Mouse (Mus musculus) MEL-GATA-1-ER (cell line): ENCODE results near the gene Gm20489.
A peak's percentile ranks its signal among the peaks of the same experiment; 100 is the strongest.

ENCODE experiments used
- DNase-seq: peaks from one replicate; pipeline ENCODE4 v3.0.0-alpha.2; 2012; ENCODE audit warnings: low read depth; ENCODE audit errors: extremely low read depth

The Gm20489 gene

DNA sequence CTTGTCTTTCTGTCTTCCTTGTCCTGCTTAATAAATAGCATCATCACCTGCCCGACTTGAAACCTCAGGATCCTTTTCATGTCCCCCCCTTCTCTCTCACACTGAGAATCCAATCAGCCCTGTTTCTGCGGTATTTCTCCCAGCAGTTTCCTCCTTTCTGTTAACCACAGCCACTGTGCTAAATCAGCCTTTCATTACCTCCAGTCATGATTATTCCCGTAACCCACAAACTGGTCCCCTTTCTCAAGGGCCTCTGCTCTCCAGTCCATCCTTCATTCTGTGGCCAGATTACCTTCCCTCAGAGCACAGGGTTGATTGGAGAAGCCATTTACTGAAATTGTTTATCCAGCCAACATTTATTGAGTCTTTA, at the start of gene Gm20489:
TSS of gene Gm20489 (minus strand) at position 269 of the 370 bp plus-strand sequence.
- DNase-seq = no peak

DNA sequence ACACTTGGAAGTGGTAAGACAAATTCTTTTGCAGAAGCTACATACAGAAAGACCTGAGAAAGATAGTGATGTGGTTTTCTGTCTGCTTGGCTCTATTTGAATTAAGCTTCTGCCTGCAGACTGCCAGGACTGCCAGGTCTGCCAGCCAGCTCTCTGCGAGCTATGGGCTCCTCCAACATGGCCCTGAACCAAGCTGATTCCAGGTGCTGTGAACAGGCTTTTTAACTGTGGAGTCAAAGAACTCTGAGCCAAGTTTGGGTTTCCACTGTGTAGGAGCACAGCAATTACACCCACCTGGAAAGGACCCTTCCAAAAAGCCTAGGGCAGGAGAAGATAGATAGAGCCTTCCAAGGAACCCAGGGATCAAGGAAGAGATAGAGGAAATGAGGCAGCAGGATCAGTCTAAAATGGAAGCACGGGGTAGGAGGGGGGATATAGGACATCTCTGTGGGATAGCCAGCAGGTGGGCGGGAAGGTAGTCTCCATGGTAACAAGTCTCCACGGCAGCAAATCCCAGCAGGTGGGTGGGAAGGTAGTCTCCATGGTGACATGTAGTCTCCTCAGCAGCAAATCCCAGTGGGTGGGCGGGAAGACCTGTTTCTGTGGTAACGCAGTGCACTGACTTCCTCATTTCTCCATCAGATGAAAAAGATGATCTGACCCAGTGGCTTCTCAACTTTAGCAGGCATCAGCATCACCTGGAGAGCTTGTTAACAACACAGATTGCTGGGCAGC, 45.0 kb upstream of the Gm20489 start:
- peak; percentile 11 for DNase-seq

DNA sequence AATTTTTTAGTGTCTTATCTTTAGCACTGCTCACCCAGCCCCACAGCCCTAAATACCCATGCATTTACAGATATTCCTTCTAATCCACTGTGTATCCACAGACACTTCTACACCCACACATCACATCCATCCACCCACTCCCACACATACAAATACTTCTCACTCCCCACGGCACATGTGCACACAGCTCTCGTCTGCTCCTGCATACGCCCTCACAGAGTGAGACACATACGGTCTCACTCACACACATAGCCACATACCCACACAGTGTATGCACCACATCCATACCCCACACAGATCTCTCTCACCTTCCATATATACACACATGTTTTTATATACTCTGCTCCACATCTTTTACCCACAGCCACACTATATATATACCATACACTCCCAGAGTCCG, 40.5 kb upstream of the Gm20489 start:
- DNase-seq = no peak

DNA sequence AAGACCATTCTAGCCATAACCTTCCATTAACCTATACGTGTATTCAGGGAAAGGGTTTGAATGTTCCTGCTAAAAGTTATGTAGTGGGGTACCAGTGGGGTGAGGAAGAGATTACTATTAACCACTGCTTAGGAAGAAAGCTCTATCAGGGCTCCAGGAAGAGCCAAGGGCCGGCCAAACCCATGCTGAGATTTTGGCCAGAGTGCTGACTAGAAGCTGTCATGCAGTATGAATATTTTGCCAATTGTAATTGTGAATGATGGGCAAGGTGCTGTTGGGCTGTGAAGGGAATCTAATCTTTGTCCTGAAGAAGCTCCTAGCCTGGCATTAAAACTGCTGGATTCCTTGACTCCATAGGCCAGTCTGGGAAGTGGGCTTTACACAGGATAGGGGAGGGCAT, 35.8 kb upstream of the Gm20489 start:
- DNase-seq = no peak

DNA sequence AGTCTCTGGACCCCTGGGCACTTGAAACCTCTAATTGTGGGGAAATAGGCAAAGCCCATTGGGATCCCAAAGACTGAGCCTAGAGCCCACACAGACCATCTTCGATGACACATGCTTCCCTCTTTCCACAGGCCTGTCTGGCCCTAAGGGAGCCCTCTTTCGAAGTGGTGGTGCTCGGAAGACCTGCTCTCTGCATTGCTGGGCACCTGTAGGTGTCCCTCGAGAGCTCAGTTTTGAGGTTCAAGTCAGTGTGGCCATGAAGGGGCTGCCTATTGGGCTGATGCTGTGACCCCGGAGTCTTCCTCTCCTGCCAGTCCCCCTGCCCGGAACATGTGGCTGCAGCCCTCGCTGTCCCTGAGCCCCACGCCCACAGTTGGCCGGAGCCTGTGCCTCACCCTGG, 32.8 kb upstream of the Gm20489 start:
- DNase-seq = no peak

DNA sequence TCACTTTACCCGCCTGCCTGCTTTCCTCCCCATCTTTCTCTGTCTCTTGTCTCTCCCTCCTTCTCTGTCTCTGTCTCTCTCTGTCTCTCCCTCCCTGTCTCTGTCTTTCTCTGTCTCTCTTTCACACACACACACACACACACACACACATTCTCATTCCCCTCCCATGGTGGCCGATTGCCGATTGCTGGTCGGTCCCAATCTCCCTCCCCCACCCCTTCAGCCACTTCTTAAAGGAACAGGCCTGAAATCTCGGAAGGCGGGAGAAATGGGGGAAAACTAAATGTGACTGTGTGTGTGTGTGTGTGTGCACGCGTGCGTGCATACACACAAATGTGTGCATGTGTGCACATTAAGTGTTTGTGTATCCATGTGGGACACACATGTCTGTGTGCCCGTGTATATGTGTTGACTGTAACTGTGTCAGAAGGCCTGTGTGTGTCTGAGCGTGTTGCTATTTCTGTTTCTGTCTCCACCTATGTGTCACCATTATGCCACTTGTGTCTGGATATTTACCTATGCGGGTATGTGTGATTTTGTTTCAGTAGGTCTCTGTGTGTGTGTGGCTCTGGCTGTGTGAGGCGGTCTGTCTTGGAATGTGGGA, 31.7 kb upstream of the Gm20489 start:
- no peak for DNase-seq

DNA sequence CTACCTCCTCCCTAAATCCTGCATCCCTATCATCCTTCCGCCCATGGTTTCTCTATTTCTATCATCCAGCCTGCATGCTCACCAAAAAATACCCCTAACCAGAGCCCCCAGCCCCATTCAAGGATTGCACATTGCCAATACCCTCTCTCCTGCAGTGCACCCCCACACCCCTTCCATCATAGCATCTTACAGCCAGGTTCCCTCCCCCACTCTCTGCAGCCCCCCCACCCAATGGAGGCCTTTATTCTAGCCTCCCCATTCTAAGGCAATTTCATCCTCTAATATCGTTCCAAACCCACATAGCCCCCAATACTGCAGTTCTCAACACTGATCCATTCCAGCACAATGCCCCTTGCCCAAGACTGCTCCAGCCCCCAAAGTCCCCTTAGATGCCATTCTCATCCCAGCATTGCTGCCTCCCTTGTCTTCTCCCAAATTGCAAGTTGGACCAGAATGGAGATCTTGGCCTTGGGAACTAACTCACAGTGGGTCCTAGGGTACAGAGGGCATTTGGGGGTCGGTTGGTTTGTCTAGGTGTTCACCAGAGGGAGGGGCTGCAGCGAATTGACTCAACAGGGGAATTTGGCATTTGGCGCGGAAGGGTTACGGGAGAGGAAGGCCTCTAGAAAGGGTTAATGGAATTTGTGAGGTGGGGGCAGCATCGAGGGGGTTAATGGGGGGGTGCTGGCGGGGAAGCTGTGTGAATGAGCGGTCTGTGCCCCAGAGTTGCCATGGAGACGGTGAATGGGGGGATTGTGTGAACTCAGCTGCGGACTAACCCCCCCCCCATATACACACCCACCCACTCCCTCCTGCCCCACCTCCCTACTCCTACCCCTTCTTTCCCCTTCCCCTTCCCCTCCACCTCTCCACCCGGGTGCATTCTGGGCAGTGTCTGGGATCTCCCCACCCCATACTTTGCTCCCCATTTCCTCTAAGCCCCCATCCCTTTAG, 30.9 kb upstream of the Gm20489 start:
- no peak for DNase-seq

DNA sequence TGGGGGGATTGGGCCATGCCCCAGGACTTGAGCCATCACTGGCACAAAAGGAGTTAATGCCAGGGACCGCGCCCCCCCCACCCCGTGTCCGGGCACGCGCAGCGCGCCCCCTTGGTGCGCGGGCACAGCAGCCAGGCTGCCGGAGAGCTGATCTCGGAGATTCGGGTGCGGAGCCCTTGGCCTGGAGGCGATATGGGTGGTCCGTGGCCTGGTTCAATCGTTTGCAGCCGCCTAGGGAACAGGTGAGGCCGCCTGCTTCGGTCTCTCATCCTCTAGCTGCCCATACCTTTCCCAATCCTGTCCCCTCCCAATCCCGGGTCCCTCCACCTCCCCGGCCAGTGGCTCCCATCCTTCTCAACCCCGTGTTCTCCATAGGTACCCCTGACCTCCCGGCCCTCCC, 30.2 kb upstream of the Gm20489 start, which contains the start of gene Nlgn3:
TSS of gene Nlgn3 (plus strand) at position 114 of the 400 bp plus-strand sequence.
- DNase-seq = no peak

DNA sequence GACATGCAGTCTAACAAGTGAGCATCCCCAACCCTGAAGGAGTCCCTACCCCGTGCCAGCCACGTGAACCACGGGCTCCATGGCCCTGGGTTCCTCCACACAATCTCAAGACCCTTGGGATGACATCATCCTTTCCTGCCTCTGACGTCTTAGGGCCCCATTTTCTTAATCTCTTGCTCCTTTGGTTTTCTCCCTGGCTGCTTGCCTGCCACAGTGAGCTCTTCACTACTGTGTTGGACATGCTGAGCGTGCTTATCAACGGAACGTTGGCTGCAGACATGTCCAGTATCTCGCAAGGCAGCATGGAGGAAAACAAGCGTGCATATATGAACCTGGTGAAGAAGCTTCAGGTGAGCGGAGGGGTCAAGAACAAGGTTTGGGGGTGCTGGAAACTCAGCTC, 21.3 kb upstream of the Gm20489 start:
- no peak for DNase-seq

DNA sequence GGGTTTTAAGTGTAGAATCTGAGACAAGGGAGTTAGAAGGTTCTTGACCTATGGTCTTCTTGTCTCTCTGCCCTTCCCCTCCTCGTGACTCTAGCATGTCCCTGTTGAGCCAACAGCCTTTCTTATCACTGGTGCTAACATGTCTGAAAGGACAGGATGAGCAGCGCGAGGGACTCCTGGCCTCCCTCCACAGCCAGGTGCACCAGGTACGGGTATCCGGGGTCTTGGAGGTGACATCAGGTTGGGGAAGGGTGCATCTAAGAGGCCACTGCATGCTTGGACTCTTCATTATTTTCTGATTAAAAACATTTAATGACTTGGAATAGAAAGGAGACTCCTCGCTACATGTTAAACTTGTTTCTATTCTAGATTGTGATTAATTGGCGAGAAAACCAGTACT, 20.2 kb upstream of the Gm20489 start:
- no peak for DNase-seq

DNA sequence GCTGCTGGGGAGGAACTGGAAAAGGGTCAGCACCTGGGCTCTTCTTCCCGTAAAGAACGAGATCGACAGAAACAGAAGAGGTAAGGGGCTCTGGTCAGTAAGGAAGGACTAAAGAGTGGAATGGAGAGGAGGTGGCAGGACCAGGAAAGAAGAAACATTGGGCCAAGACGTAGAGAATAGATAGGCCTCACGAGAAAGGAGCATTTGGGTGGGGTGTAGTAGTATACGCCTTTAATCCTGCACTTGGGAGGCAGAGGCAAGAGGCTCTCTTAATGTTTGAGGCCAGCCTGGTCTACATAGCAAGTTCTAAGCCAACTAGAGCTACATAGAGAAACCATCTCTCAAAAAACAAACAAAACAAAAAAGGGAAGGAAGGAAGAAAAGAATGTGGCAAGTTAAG, 19.6 kb upstream of the Gm20489 start:
- DNase-seq = no peak

DNA sequence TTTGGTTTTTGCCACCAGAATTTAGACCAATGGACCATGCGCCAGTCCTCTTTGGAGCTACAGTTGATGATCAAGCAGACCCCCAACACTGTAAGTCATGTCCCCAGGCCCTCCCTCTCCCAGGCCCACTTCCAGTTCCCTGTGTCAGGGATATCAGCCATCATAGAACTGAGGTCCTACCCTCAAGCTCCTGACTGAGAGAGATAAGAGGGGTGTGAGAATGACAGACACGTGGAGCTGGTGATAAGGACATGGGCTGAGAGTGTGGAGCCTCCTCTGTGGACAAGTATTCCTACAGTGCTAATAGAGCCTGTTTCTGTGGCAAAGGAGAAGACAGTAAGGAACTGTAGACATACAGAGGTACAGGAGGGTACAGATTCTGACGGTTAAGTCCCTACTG, 18.7 kb upstream of the Gm20489 start:
- DNase-seq = peak; percentile 94

DNA sequence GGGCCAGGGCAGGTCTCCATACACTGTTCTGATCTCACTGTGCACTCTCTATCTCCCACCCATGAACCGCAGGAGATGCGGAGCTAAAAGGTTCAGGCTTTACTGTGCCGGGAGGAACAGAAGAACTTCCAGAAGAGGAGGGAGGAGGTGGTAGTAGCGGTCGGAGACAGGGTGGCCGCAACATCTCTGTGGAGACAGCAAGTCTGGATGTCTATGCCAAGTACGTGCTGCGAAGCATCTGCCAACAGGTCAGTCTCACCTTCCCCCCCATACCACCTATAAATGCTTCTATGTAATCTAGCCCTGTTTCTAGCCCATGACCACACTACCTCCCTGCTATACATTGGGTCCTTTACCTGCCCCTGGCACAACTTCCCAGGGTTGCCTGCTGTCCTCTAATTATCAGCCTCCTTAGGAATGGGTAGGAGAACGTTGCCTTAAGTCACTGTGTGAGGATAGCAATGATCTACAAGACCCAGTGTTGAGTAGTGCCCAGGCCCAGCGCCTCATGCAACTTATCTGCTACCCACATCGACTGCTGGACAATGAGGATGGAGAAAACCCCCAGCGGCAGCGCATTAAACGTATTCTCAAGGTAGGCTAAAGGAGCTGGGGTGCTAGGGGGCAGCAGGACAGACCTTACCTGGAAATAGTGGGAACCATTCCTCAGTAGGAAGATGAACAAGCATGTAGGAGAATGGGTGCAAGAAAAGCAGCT, 17.3 kb upstream of the Gm20489 start:
- no peak for DNase-seq

DNA sequence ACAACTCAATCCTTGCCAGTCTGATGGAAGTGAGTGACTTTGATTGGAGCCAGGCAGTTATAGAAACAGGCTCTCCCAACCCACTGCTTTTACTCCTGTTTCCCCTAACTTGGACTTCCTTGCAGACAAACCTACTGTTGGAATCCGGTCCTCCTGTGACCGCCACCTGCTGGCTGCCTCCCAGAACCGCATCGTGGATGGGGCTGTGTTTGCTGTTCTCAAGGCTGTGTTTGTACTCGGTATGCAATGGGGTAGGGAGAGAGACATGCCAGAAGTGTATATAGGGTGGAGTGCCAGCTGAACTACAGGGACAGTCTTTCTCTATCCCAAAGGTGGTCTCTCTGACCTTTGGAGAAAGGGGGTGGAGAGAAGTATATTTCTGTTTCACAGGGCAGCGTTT, 16.7 kb upstream of the Gm20489 start:
- no peak for DNase-seq

DNA sequence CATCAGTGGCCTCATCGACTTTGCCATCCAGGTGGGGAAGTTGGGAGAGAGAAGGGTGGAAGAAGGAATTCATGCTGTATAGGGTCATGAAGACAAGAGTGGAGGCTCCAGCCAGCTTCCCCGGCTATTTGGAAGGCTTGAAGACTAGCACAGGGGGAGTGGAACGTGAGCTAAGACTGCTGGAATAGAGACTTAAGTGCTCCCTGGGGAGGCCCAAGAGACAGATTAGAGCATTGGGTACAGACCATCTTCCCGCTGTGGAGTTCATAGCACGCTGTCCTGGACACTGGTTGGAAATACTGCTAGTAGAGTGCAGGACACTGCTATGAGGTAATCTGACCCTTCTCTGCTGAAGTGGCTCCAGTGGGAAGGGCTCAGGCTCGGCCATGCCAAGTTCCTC, 14.0 kb upstream of the Gm20489 start:
- no peak for DNase-seq

DNA sequence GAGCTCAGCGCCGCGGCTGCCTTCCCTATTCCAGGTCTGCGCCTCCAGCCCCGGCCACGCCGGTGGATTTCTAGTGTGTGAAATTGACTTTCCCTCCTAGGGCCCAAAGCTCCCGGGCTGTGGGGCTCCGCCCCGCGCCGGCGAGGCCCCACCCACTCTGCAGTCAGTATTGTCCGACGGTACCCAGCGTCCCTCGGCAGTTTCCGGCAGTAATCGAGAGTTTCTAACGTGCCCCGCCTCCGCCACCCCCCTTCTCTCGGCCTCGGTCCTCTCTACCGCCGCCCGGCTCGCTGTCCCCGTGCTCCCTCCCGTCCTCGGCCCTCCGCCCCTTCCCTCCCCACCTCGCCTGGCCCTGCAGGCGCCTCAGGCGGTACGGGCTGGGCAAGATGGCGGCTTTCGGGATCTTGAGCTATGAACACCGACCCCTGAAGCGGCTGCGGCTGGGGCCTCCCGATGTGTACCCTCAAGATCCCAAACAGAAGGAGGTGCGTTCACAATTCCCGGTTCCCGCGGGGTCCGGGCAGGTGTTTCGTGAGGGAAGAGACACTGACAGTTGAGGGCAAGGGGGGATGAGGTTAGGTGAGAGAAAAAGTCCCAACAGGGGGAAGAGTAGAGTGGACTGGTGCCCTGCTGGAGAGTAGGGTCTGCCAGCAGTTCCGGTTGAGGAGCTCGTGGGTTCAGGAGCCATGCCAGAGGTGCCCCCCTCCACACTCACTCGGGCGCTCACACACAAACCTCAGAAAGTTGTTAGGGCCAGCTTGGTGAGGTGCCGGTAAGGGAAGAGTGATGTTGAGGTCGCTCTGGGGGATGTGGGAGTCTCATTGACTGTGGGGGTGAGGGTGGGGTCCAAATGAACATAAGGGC, 5.3 kb upstream of the Gm20489 start, which contains the start of gene Med12:
TSS of gene Med12 (plus strand) at position 156 of the 864 bp plus-strand sequence.
- DNase-seq = peak; percentile 86

DNA sequence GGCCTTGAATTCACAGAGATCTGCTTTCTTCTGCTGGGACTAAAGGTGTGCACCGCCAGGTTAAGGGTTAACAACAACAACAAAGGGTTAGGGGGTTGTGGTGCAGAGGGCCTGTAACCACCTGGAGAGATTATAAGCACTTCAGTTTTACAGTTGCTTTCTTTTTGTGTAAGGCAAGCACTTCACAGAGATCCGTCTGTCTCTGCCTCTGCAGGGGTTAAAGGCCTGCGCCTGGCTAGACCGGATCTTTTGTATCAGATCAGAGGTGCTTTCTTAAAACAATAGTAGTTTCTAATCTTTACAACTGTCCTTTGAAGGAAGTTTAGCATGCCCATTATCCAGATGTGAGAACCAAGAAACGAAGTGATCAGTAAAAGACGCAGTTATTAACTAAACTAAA, 4.6 kb upstream of the Gm20489 start:
- DNase-seq = no peak

DNA sequence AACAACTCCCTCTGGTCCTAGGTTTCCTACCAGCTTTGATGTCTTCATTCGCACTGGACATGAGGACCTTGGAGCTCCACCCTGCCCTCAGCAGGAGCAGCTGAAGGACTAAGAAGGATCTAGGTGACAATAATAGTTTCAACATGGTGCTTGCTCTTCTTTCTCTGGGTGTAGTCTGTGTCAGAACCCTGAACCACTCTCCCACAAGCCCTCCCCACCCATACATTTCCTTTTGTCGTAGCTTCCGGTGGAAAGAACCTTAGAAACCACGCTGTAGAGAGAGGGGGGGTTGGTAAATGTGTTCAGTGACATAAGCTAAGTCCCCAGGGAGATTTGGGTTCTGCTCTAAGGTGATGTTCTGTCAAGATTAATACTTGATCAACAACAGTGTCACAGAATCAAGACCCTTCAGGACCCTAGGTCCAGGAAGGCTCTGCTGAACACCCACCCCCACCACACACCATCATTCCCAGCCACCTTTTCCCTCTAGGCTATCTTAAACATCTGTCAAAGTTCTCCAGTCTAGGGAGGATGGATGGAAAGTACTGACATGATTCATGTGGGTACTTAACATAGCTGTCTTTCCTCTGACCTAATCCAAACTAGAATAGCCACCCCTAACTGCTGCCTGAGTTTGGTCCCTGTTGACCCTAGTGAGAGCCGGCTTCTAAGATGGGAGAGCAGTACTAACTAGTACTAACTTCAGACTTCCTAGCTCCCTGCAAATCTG, 633 bp downstream of the Gm20489 start, which contains the start of gene Il2rg:
TSS of gene Il2rg (minus strand) at position 231 of the 730 bp plus-strand sequence.
- DNase-seq = no peak

DNA sequence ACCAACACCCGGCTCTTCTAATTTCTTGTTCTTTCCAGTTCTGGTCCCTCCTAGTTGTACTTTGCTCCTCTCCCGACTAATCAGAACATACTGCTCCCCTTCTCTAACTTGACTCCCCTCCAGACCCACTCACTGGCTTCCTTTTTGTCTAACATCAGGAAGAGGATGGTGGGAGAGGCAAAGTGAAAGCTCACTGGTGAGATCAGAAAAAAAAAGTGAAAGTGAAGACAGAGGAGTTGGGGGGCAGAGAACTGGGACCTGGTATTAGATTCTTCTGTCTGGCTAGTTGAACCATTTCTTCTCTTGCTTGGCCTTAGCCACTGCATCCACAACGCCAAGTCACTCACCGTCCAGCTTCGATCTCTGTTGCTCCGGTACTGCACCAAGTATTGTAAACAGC, 2.2 kb downstream of the Gm20489 start:
- no peak for DNase-seq

DNA sequence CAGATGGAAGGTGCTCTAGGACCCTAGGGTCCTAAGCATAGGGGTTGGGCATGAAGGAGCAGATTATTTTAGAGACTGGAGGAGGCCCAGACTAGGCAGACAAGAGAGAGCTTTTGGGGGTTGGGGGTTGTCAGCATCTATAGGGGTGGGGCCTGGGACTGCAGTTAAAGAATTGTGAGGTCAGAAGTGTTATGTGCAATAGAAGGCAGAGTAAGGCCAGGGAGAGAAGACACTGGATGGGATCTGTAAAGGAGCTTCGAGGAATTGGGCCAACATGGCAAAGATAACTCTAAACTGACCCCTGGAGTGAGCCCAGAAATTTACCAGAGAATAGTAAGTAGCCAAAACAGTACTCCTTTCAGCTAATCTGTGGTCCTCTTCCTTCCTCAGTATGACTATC, 4.9 kb downstream of the Gm20489 start, which contains the start of gene Gm614:
TSS of gene Gm614 (minus strand) at position 101 of the 400 bp plus-strand sequence.
- no peak for DNase-seq
